Mouse (Mus musculus) layer of hippocampus, postnatal 36 days (tissue): ENCODE data around the gene Kctd5. TPM values are rescaled to one million over a fixed set of nuclear protein-coding genes. Genes with fewer than 3 reads are reported as not detected.

Experiments used
- DNase-seq, 2 experiments: peaks; one replicate each; pipeline ENCODE4 v3.0.0; 2022
- microRNA-seq, 2 experiments: library from miRNA; unstranded; fragments of <30 nt; microRNA quantifications; one replicate each; pipeline ENCODE4 v1.2.0; 2021
- total RNA-seq, 2 experiments: library from RNA; stranded (reverse); gene quantifications; 2 replicates each; pipeline ENCODE4 v1.2.3; 2021

The Kctd5 gene
- total RNA-seq, 2 experiments from 2014 or later, result 28.5 to 30.1 TPM

DNA sequence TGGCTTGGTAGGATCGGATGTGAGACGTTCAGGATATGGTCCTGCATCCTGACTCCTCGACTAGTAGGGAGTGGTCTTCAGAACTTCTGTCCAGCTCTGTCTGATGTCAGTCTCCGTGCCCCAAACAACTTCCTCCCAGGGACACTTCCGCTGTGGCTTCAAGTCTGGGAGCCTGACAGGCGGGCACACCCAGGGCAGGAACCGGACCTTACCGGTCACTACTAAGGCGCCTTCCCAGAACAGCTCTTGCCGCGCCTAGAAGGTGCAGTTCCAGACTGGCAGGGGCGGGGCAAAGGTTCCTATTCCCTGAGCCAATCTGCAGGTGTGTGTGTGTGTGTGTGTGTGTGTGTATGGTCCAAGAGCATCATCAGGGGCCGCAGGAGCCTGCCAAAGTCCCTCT is 35.9 kb downstream of the Kctd5 start:
- no peak for DNase-seq

DNA sequence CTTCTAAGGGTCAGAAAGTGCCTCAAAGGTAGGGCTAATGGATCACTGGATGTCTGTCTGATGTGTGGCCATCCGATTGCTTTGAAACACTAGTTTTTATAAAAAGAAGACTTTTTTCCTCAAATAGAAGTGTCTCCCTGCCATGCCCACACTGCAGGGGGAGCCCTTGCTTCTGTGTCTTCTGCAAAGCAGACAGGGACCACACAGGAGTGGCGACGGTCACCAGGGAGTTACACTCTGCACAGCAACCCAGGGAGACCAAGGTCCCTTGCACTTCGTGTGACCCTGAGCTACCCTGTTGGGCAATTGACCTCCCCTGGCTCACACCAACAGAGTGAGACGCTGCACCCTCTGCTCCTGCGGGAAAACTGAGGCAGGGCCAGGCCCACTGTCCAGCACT is 36.3 kb downstream of the Kctd5 start:
- DNase-seq, result no peak

DNA sequence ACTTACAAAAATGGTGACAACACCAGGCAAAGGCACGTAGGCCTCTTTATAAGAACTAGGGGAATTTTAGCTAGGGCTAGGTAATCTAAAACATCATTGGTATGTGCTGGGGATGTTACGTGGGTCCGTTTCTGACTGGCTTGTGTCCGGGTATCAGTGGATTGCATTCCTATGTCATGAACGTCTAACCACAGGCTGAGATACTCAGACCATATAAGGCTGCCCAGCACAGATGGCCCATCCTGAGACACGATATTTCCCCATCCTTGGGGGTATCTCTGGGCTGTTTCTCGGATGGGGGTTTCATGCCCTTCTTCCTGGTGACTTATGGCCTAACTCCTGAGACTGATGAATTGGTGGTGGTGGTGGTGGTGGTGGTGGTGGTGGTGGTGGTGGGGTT is 38.2 kb downstream of the Kctd5 start:
- no peak for DNase-seq

DNA sequence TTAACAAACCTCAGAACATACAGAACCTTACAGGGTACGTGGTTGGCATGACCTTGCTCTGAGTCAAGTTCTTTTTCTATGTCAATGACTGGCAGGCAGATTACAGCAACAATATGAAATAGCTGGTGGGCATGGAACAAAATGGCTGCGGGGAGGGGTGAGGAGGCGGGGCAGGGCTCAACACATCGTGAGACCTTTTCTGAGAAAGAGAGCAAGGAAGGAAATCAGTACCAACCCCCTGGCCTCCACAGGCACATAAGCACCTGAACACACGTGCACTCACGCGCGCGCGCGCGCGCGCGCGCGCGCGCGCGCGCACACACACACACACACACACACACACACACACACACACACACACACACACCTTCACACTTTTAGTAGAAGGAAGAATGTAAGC is 42.7 kb downstream of the Kctd5 start:
- no peak for DNase-seq

DNA sequence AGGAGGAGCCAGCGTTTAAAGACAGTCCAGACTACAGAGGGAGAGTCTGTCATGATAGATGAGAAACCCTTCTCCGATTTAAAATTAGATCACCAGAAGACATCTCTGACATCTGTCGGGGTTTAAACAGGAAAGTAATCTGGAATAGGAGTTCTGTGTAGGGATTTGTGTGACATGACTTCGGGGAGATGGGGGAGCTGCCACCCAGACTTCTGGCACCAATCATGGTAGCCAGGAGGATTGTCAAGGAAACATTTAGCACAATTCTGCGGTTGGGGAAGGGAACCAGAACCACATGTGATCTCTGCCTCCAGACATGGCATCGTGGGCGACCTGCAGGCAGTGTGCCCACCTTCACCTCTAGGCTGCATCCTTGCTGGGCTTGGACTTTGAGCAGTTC is 43.8 kb downstream of the Kctd5 start:
- no peak for DNase-seq

DNA sequence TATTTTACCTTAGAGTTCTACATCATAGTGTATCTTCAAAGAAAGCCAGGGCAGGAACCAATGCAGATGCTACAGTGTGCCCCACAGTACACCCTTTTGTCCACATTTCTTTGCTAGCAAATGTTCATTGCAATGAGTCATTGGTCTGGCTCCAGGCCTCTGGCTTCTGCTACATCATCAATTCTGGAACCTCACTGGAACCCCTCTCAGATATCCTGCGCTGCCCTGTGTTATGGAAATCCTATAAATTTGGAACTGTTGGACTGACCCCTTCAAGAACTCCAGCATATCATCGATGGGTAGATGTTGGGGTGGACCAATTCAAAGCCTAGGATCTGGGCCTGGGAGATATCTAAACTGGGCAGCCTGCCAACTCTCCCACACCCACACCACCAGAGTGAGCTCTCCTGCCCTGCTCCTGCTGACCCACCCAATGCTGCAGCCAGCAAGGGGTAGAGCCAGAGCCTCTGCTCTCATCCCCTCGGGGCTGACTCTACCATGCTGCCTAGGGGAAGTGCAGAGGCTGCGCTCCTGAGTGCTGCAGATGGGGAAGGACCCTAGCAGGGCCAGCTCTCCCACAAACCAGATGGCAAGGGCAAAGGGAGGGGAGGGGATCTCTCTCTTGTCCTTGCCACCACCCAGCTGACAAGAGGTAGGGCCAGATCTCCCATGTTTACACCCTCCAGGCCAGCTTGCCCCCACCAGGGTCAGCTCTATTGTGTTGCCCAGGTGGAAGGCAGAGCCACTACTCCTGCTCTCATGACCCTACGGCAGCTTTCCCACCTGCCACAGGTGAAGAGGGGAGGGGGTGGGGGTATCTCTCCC is 51.7 kb downstream of the Kctd5 start:
- no peak for DNase-seq

DNA sequence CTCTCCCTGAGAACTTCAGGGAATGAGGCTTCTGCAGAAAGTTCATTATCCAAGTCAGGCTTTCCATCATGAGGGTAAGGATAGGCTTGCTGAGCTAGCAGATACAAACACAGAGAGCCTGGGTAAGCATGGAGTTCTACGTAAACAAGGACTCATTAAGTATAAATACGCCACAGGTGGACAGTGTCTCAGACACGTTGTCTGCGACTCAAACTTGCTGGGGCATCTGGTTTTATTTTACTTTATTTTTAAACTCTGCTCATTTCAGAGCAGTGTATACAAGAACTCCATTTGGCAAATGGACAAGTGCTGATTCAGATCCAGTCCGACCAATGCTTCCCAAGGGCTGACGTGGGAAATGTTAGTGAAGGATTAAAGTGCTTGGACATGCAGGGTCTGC is 52.6 kb downstream of the Kctd5 start:
- no peak for DNase-seq

DNA sequence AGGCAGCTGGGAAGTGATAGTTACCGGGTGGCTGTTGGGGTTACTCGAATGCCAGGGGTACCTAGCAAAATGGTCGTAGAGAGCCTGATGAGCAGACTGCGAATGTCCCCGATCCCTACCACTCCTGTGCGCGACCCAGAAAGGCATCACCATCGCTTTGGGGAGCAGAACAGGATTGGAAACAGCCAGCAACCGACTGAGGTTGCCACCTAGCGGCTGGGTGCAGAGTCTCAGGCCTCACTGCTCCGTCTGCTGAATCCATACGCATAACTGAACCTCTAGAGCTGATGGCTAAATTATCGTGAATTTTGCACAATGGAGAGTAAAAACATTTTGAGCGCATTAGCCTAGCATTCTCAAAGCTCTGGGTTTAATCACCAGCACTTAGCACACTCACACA is 57.6 kb downstream of the Kctd5 start:
- no peak for DNase-seq

DNA sequence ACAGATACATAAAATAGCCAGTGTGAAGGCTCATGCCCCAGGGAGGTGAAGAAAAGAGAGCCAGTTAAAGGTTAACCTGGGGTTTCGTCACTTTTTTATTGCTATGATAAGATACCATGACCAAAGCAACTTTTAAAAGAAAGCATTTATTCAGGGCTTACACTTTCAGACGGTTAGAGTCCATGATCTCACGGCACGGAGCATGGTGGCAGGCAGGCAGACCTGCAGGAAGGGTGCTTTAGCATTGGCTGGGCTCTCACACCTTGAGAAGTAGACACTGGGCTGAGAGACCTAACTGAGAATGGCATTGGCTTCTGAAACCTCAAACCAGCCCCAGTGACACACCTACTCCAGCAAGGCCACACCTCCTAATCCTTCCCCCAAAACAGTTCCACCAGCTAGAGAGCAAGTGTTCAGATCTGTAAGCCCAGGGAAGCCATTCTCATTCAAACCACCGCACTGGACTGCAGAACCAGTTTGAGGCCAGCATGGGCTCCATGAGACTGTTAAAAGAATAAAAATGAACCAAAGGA is 58.8 kb downstream of the Kctd5 start:
- no peak for DNase-seq

DNA sequence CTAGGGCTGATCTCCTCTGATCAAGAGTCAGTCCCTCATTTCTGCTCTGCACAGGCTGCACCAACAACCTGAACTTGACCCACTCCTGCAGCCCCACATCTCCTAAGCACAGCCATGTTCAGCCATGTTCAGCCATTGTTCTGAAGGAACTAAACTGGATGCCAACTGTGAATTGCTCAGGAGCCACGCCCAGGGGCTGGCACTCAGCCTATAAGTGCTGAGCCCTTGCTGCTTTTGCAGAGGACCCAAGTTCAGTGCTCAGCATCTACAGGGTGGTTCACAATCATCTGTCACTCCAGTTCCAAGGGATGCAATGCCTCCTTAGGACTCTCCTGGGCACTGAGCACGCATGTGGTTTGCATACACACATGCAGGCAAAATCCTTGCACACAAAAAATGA is 60.4 kb downstream of the Kctd5 start:
- no peak for DNase-seq

DNA sequence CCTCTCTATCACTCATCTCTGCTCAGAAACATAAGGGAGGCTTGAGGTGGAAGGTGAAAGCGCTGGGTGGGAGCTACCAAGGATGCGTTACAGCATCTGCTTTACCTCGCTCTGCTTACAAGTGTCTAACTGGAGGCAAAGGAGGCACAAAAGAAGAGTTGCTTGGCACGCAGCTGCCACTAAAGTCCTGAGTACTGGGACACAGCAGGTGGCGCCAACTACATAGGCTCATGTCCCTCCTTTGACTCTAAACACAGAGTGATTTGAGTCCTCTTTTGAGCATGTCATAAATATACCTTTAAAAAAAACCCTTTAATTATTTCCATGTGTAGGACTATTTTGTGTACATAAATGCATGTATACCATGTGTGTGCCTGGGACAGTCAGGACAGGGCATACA is 63.7 kb downstream of the Kctd5 start:
- DNase-seq, result no peak

DNA sequence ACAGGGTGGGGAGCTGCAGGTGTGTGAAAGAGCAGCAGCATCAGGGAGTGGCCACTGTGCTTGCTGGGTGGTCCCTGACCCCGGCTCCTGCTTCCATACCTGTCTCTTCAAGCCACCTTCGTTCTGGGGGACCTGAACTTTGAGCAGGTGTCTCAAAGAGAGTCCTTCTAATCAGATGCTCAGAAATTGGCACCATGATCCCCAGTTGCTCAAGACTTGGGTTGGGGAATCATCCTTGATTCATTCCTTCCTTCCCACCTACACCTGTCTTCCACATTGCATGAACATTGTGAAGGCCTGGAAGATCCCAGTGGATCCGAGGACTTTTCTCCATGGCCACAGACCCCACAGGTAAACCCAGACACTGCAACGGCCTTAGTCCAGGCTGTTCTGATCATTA is 65.2 kb downstream of the Kctd5 start:
- DNase-seq, result no peak

DNA sequence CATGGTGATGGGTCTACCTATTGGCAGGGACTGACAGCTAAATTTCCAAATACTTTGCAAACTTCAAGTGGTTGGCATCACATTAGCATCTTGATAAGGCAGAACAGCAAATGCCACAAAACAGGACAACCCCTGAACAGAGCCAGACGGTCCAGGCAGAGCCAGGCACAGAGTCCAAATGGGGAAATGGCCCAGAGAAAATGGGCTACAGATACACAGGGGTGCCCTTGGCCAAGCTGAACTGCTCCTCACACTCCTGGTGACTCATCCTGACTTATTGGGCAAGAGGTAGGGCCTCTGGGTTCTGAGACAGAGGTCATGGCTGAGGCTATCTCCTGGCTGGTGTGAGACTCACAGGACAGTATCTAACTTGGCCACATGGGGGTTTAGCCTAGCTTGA is 65.9 kb downstream of the Kctd5 start:
- DNase-seq, result no peak

DNA sequence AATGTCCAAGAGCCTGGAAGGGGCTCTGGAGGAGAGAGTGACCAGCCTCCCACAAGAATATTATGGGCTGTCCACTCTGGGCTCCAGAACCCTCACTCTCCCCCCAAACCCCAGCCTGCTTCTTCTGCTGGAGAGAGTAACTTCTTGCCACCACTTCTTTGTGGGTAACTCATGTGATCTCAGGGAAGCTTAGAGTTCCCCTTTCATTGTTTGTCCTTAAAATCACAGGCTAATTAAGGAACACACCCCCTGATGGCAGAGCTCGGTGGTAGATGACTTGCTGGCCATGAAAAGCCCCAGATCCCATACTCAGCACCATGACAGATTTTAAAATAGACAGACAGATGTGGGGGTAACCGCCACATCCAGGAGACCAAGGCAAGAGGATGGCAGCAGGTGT is 66.4 kb downstream of the Kctd5 start:
- DNase-seq, result no peak

DNA sequence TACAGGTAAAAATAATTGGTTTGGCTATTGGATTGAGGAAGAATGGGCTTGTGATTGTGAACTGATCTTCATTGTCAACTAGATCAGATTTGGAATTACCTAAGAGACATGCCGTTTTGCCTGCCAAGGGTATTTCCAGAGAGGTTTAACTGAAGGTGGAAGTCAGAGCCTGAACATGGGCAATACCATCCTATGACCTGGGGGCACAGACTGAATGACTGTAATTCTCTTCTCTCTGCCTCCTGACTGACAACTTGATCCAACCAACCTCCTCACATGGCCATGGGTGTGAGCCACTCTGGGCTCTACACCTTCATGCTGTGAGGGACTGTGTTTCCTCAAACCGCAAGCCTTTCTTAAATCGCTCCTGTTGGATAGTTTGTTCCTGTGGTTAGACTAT is 68.2 kb downstream of the Kctd5 start:
- no peak for DNase-seq

DNA sequence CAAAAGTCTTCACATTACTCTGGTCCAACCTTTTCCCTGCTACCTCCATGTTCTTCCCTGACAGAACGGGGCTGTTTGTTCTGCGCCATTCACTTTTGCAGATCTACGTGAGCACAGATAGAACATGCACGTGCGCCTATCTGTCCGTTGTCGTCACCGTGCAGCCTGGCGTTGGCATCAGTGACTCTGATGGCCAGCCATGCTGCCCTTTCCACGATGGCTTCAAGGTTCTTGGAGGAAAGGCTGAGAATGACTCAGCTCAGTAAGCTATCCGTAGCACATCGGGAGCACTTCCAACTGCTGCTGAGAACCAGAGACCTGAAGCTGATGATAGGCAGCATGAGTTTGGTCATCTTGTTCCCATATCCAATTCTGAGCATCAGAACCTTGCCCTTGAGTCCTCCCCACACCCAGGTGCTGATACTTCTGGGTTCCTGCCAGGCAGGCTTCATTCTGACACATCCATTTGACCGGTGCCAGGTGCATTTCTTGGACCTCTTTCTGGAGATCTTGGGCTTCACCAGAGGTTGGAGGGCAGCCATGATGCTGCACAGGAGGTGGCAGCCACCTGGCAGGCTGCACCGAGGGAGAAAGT is 69.1 kb downstream of the Kctd5 start:
- no peak for DNase-seq

DNA sequence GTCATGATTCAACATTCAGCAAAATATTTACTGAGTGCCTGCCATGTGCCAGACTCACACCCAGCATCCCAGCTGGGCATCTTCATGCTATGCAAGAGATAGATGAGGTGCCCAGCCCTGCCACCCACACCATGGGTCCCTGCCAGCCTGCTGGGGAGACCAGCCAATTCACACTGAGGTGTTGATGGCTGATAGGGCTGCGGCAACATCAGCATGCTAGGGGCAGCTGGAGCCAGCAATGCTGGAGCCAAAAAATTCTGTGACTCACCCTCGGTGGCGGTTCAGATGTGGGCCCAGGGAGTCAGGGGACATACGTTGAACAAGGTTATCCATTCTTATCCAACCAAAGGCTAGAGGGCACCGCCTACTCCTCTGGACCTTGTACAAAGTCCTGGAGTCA is 72.9 kb downstream of the Kctd5 start:
- DNase-seq, result peak; percentile 65 to 68

DNA sequence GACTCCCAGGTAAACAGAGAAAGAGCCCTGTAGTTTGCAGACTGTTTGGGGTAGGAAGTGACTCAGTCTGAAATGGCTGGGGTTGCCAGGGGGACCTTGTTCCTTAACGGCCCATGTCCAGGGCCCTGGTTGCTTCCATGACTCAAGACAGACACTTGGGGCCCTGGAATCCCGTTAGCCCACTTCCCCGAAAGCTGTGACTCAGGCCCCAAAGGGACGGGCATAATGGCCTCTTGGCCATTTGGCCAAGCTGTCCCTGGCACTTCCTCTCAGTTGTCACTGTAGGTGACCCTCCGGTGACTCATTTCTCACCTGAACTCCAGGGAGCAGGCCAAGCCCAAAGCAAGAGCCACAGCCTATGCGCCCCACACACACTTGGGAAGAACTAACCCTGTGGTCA is 74.9 kb downstream of the Kctd5 start:
- DNase-seq, result no peak

DNA sequence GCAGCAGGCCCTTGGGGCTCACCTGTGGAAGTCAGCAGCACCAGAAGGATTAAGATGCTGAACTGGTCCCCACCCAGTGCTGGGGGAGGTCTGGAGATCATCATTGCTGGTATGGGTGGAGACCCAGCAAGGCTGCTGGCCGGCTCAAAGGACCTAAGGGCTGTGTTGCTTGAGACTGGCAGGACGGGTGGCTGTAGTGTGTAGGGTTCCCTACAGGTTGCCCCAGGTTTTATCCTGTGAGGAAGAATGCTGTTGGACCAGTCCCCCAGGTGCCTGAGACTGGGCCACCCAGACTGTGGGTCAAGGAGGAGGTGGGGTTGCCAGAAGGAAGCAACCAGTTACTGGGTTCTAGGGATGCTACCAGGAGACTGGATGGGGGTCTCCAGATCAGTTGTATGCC is 75.4 kb downstream of the Kctd5 start, which contains the start of gene Prss22:
TSS of gene Prss22 (minus strand) at position 200 of the 400 bp plus-strand sequence.
- no peak for DNase-seq

Small RNA genes within 50 kb of the gene (microRNA-seq; reads per million reads assigned to microRNA genes)
- gene Gm27700, result 0 reads per million in 2 experiments

Other genes with a start within 250 kb of the Kctd5 start
- gene Elob, start 244.3 kb downstream of the Kctd5 start, total RNA-seq, result 100 to 1,000 TPM; 356 to 383 TPM
- gene Prss33, start 237.4 kb downstream of the Kctd5 start, total RNA-seq, result not detected
- not detected for gene Prss32, start 229.6 kb downstream of the Kctd5 start, total RNA-seq
- gene Prss41, start 229.3 kb downstream of the Kctd5 start, total RNA-seq, result 1 to 10 TPM; 2.0 to 2.1 TPM
- gene Prss21, start 205.4 kb downstream of the Kctd5 start, total RNA-seq, result not detected
- not detected for gene Dcpp1, start 192.6 kb downstream of the Kctd5 start, total RNA-seq
- gene Dcpp2, start 192.6 kb downstream of the Kctd5 start, total RNA-seq, result not detected
- gene Dcpp3, start 156.0 kb downstream of the Kctd5 start, total RNA-seq, result not detected
- not detected for gene Sbp, start 131.8 kb downstream of the Kctd5 start, total RNA-seq
- not detected for gene Sbpl, start 118.2 kb downstream of the Kctd5 start, total RNA-seq
- not detected for gene Prss30, start 92.9 kb downstream of the Kctd5 start, total RNA-seq
- not detected for gene Prss22, start 75.4 kb downstream of the Kctd5 start, total RNA-seq
- not detected for gene Prss27, start 35.3 kb downstream of the Kctd5 start, total RNA-seq
- 100 to 1,000 TPM; 104 to 105 TPM for gene Pdpk1, start 77.4 kb upstream of the Kctd5 start, total RNA-seq
- 10 to 100 TPM; 36.1 to 39.4 TPM for gene Amdhd2, start 90.3 kb upstream of the Kctd5 start, total RNA-seq
- 1,000 to 10,000 TPM; 1,151 to 1,277 TPM for gene Atp6v0c, start 96.2 kb upstream of the Kctd5 start, total RNA-seq
- 10 to 100 TPM; 60.9 to 64.6 TPM for gene Tbc1d24, start 132.1 kb upstream of the Kctd5 start, total RNA-seq
- gene Ntn3, start 136.0 kb upstream of the Kctd5 start, total RNA-seq, result 1 to 10 TPM; 8.0 to 9.9 TPM
- gene Tedc2, start 147.4 kb upstream of the Kctd5 start, total RNA-seq, result 1 to 10 TPM; 8.3 to 9.3 TPM
- 1 to 10 TPM; 4.9 to 6.1 TPM for gene Ccnf, start 178.0 kb upstream of the Kctd5 start, total RNA-seq